Mouse (Mus musculus) brain, embryonic 14.5 days (tissue): ENCODE data around the gene Tbx5. TPM values are rescaled to one million over a fixed set of nuclear protein-coding genes. Genes with fewer than 3 reads are reported as not detected.

ENCODE experiments used
- DNase-seq: peaks from one replicate; pipeline ENCODE4 v3.0.0-alpha.2; 2011; ENCODE audit warnings: low read depth
- CTCF ChIP-seq: fragments of 200-500 bp; IDR thresholded peaks from 2 replicates; pipeline ENCODE4 v1.5.1; 2012; ENCODE audit warnings: inconsistent platforms, mild to moderate bottlenecking, moderate library complexity, borderline replicate concordance; ENCODE audit not compliant: insufficient read depth, insufficient read length; ENCODE audit errors: extremely low read depth
- POLR2A ChIP-seq: fragments of 200-500 bp; IDR thresholded peaks from 2 replicates; pipeline ENCODE4 v1.6.1; 2012; ENCODE audit warnings: mild to moderate bottlenecking, inconsistent platforms, borderline replicate concordance; ENCODE audit not compliant: poor library complexity, insufficient read depth, insufficient read length, severe bottlenecking; ENCODE audit errors: extremely low read depth
- polyA plus RNA-seq: library from polyadenylated mRNA; depleted of rRNA; stranded (reverse); fragments of >200 nt; gene quantifications from 2 replicates; pipeline ENCODE4 v1.2.3, GENCODE M21; 2012

Gene Tbx5
- polyA plus RNA-seq, 1 experiment: 0.05 TPM

DNA sequence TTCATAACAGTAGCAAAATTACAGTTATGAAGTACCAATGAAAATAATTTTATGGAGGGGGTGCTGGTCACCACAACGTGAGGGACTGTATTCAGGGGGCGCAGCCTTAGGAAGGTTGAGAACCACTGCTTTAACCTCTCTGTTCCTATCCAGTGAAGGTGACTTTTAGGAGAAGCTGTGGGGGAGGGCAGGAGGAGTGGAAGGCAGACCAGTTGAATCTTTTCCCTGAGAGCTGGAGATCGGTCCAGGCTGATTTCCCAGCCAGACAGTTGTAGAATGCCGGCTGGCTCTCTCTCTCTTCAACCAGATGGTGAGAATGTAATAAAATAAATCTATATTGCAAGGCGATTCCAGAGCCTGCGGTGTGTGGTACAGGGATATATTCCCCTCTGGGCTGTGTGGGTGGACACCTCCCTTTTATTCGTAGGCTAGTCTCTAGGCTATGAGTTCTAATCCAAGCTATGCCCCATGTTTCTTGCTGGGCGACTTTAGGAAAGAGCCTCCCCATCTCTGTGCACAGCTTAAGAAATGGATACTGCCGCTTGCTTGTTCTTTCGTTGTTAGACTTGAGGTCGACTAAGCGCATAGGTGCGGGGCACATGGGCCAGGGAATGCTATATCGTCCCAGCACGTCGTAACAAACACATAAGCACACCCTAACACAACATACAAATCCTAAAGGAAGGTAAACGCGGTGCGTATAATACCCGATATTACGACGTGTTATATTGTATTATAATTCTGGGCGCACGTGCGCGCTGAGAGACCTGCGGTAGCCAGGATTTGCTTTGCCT is 29.7 kb upstream of the Tbx5 start:
- TF ChIP-seq CTCF: no peak
- no peak for TF ChIP-seq POLR2A
- DNase-seq: no peak

DNA sequence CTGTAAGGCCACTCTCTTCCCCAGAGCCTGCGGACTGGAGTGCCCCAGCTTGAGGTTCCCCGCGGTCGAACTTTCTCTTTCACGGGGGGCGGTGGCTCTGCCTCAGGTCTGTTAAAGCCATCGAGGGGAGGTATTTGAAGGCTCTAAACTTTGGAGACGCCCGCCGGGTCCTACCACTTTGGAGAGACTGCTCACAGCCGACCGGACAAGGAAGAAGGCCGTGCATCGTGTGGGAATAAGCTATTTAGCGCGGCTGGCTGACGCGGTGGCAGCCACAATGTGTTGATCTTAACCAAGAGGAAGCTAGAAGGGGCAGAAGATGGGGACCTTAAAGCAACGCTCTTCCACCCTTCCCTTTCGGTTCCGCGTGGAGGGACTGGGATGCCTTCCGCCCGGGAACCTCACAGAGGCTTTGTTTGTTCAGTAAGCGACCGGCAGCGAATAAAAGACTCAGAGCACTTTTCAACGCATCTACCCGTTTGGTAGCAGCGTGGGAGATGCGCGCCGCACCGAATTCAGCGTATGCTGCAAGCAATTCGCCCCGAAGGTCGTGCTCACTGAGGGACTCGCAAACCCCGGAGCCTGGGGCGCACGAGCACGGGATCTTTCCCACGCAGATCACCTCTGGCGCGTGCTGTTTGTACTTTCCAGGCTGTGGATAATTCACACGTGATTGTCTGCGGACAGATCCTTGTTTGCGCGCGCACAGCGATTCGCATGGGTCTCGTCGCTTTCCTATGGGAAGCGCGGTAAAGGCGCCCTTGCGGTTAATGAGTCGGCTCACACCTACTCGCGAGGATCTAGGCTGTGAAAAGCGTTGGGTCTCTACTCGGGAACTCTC is 28.8 kb upstream of the Tbx5 start:
- TF ChIP-seq POLR2A: no peak
- TF ChIP-seq CTCF: no peak
- peak; percentile 47 for DNase-seq

DNA sequence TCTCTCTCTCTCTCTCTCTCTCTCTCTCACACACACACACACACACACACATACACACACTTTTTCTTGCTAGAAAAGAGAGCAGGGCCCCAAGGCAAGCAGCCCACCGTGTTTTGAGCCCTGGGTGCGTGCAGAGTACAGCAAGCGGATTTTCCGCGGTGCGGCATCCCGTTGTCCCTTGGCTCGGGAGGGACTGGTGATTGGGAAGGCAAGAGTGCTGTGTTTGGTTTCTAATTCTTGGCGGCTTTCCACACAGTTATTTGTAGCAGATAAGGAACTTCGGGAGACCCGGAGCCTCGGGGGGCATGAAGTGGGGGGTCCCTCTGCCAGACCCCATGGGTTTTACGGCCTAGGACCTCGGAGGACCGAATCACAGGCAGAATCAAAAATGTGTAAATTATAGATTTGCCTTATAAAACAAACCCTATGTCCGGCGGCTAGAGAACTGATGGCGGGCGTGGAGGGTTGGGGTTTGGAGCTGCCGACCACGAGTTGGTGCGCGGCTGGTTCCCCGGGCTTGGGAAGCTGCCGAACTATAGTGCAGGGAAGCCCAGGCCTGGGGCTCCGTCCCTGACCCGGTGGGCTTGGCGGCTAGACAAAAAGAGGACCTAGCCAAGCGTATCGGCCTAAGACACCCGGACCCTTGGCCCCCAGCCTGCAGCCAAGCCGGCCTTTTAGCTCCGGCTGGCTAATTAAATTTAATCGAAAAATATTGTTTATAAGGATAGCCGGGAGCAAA is 28.0 kb upstream of the Tbx5 start:
- no peak for DNase-seq
- TF ChIP-seq POLR2A (no peak), CTCF (no peak)

DNA sequence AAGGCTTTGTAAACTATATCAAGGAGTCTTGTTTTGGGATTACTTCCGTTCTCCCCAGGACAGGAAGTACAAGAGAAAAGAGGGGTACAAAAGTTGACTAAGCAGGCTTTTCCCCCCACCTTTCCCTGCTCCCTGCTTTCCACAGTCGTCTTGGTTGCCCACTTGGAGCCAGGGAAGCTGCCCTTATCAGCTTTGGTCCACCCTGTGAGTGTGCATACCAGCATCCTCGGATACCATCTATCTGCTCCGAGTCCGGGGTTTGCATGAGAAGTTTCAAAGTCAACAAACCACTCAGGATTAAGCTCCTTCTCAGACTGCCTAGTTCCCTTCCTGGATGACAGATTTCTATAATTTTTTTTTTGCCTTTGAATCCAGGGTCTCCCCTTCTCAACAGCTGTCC is 26.8 kb upstream of the Tbx5 start:
- no peak for DNase-seq
- no peak for TF ChIP-seq CTCF
- TF ChIP-seq POLR2A: no peak

DNA sequence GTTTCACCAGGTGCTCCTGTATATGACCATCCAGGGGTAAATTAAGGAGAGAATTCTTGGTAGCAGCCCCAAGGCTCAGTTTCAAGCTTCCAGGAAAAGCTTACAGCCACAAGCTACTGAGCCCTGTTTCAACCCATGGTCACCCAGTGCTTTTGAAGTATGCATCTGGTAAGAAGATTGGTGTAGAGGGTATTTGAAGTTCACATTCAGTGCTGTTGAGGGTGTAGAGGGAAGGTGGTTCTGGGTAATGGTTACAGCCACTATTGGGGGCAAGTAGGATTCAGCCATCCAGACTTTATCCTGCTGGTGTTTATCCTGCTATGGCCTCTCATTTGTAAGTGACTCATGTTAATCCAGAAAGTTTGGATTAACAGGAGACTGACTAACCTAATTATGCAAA is 26.0 kb upstream of the Tbx5 start:
- no peak for TF ChIP-seq CTCF
- TF ChIP-seq POLR2A: no peak
- DNase-seq: no peak

DNA sequence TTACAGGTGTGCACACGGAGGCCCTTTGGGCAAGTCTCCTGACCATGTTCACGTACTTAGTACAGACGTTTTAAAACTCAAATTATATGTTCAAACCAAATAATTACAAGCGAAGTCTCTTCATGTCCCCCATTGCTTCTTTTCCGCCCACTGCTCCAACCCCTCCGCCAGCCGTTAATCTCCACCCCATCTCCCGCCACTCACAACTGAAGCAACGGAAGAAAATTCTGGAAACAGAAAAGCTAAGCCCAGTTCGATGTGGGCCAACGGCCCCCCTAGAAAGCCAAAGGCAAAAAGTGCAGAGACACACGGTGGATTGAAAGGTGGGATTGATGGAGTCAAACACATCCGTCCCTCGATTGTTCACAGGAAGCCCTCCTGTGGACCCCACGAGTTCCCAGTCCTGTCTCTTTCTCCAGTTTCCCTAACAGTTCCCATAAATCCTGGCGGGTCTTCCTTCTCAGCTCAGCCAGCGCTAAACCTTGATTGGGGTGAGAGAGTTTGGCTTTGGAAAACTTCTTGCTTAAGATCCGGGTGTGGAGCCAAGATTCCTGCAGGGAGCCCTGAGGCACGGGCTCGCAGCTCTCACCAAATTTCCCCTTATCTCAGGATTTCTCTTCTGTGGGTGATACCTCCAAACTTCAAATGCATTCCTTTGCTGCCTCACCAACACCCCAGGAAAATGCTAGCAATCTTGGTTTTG is 24.8 kb upstream of the Tbx5 start:
- TF ChIP-seq POLR2A (no peak), CTCF (no peak)
- DNase-seq: no peak

DNA sequence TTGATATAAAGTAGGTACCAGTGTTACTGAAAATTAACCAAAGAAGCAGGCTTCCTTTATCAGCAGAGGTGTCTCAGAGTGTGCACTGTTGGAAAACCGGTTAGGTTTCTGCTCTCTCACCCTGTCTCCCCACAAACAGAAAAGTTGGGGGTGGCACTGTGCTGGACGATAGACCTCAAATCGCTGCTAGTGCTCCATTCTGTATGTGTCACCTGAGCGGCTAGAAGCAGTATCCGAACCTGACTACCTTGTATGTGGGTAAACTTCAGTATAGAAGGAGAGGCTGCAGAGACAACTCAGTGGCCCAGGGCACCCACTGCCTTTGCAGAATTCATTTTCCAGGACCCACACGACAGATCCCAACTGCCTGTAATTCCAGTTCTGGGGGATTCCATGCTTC is 23.8 kb upstream of the Tbx5 start:
- no peak for DNase-seq
- TF ChIP-seq POLR2A (no peak), CTCF (no peak)

DNA sequence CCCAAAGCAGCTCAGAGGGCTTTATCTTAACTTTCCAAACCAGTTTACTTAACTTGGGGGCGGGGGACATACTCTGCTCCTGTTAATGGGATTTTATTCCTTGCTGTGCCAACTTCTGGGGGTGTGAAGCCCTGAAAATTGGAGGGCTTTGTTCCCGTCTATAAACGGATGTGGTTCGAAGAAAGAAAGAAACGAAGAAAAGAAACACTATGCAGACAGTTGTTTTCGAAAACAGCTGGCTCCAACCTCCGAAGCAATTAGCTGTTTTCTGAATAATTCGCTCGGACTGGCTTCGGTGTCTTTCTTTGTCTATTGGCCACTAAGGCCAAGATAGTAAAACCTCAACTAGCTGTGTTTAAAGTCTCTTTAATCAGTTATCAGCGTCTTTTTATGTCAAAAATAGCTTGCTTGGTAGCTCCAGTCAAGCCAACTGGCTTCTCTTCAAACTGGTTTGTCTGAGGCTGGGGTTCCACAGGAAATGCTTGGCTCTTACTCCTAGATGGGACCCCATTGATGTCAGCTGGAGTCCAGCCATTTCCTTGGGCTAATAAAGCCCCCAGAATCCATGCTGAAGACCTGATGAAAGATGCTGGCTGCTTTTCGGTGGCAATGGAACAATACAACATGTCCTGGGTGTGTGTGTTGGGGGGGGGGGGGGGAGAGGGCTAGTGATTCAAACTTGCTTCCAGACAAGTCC is 21.3 kb upstream of the Tbx5 start:
- TF ChIP-seq POLR2A (no peak), CTCF (no peak)
- DNase-seq: peak; percentile 81

DNA sequence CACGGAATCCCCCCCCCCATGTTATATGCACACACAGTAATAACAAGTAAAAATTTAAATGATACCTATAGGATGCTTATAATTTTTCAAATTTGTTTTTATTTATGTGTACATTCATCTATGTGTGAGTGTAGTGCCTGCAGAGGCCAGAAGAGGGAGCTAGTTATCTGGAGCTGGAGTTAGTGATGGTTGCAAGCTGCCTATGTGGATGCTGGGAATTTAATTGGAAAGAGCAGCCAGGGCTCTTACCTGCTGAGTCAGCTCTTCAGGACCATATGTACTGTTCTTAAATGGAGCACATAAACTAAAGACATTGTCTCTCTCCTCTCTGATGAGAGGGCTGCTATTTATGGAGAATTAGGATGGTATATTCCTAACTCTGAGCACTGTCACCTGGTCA is 17.2 kb upstream of the Tbx5 start:
- TF ChIP-seq POLR2A (no peak), CTCF (peak; percentile 9; the same call in 1 of the 2 replicates)
- no peak for DNase-seq

DNA sequence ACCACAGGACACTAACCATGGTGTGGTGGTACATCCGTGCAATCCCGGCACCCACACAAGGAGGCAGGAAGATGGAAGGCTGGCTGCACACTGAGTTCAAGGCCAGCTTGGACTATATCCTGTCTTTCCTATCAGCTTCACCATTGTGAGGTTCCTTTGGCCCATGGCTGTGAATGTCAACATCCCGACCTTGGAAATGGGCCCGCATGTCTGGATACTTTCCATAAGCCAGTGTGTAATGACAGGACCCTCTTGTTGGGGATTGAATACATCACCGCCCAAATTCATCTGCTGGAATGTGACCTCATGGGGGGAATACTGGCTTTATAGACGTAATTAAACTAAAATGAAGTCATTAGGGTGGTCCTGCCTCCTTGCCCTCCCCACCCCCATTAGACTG is 12.0 kb upstream of the Tbx5 start:
- DNase-seq: no peak
- no peak for TF ChIP-seq POLR2A
- TF ChIP-seq CTCF: no peak

DNA sequence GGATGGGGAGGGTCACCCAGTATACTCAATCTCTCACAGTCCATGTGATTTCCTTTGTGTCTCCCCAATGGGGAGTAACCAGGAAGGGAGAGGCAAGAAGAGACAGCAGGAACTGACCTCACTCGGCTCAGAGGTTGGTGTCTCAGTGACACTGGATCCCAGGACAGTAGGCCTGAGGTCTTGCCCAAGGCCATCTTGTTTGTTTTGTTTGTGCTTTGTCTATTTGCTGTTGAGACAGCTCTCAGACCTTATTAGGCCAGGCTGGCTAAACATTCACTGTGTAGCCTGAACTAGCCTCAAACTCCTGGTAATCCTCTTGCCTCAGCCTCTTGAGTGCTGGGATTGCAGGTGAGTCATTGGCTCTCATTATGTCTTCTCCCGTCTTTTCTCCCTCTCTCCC is 11.0 kb upstream of the Tbx5 start:
- TF ChIP-seq CTCF: no peak
- TF ChIP-seq POLR2A: no peak
- no peak for DNase-seq

DNA sequence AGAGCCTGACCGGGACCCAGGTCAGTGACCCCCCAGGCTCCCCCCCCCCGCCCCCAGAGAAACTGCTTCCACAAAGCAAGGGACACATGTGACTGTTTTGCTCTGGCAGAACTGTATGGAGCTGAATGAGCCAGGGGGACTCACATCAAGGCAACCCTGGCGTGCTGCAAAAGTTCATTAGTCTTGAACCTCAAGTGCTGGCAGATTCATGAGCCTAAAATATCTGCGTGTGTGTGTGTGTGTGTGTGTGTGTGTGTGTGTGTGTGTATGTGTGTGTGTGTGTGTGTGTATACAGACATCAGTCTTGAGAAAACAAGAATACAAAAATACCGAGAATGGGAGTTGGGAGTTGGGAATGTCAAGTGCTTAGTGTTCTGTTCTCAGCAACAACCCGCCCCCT is 5.1 kb upstream of the Tbx5 start:
- no peak for TF ChIP-seq POLR2A
- no peak for TF ChIP-seq CTCF

DNA sequence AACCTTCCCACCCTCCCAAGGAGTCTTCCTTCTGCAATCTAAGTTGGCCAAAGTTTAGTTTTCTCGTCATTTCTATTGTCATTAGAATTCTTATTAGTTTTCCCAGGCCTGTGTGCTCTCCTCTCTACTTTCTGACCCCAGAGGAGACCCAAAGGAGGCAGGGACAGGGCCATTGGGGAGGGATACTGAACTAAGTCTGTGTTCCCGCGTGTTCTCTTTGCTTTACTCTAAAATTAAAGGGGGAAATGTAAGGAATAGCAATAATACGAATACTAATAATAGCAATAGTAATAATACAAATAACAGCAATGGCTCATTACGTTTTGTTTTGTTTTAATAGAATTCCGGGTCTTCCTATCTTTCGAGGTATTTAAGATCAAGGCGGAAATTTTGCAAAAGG is 1.9 kb upstream of the Tbx5 start:
- no peak for TF ChIP-seq POLR2A
- no peak for TF ChIP-seq CTCF
- DNase-seq: no peak

More for the DNA sequence above, 5.1 kb upstream of the Tbx5 start:
- DNase-seq: no peak
